Mouse (Mus musculus): ENCODE measurements around the gene Tex30. TPM values are rescaled to one million over a fixed set of nuclear protein-coding genes. Genes with fewer than 3 reads are reported as not detected.
A peak's percentile ranks its signal among the peaks of the same experiment; 100 is the strongest.
"Not testable (repeated sequence)": the region's sequence is repeated elsewhere in the genome, so short reads cannot be mapped to it uniquely, and the experiment has no call there.

Gene Tex30
- 10 to 100 TPM in 2 of 4 experiments, 1 to 10 TPM in 2; 7.1 to 10.5 (median 10.1) TPM for total RNA-seq (2022)

GRCm38 (mm10) chr1:44102259-44102717, at the start of gene Tex30:
Tex30 (minus strand) TSS chr1:44102441.
- peak; percentile 83 to 93 for DNase-seq (ENCODE audit: low spot score in 2 of 2)

- DNase-seq (ENCODE audit: low spot score in 2 of 2) = no peak
Observed at GRCm38 (mm10) chr1:44148706-44149105, 46.5 kb upstream of the Tex30 start.

- peak; percentile 70 to 81 for DNase-seq (ENCODE audit: low spot score in 2 of 2)
Observed at GRCm38 (mm10) chr1:44147563-44148381, 45.5 kb upstream of the Tex30 start, which contains the start of gene Ercc5. Ercc5 (plus strand) TSS chr1:44147744.

GRCm38 (mm10) chr1:44142747-44143146, 40.5 kb upstream of the Tex30 start:
- DNase-seq (ENCODE audit: low spot score in 2 of 2) = no peak

GRCm38 (mm10) chr1:44140232-44140631, 38.0 kb upstream of the Tex30 start:
- no peak for DNase-seq (ENCODE audit: low spot score in 2 of 2)

GRCm38 (mm10) chr1:44129929-44130581, 27.8 kb upstream of the Tex30 start:
- DNase-seq (ENCODE audit: low spot score in 2 of 2) = no peak

- DNase-seq (ENCODE audit: low spot score in 2 of 2) = no peak
Observed at GRCm38 (mm10) chr1:44125590-44125989, 23.3 kb upstream of the Tex30 start.

GRCm38 (mm10) chr1:44122256-44122655, 20.0 kb upstream of the Tex30 start:
- no peak for DNase-seq (ENCODE audit: low spot score in 2 of 2)

- no peak for DNase-seq (ENCODE audit: low spot score in 2 of 2)
Observed at GRCm38 (mm10) chr1:44120074-44120406, 17.8 kb upstream of the Tex30 start.

- DNase-seq (ENCODE audit: low spot score in 2 of 2) = peak; percentile 75 to 76
Observed at GRCm38 (mm10) chr1:44119201-44120073, 17.2 kb upstream of the Tex30 start.

GRCm38 (mm10) chr1:44118239-44119054, 16.2 kb upstream of the Tex30 start, which contains the start of the genes Kdelc1 and Bivm:
Kdelc1 (minus strand) TSS chr1:44118808.
Bivm (plus strand) TSS chr1:44118957.
- DNase-seq (ENCODE audit: low spot score in 2 of 2) = peak; percentile 68 to 95

- no peak for DNase-seq (ENCODE audit: low spot score in 2 of 2)
Observed at GRCm38 (mm10) chr1:44117571-44117970, 15.3 kb upstream of the Tex30 start.

- no peak for DNase-seq (ENCODE audit: low spot score in 2 of 2)
Observed at GRCm38 (mm10) chr1:44102939-44103338, 698 bp upstream of the Tex30 start.

- peak in 1 of 2 experiments; percentile 17 for DNase-seq (ENCODE audit: low spot score in 2 of 2)
Observed at GRCm38 (mm10) chr1:44101448-44102225, 604 bp downstream of the Tex30 start.

GRCm38 (mm10) chr1:44064625-44065024, 37.6 kb downstream of the Tex30 start:
- DNase-seq (ENCODE audit: low spot score in 2 of 2) = peak; percentile 25 to 27

- no peak for DNase-seq (ENCODE audit: low spot score in 2 of 2)
Observed at GRCm38 (mm10) chr1:44063439-44063838, 38.8 kb downstream of the Tex30 start.

- no peak for DNase-seq (ENCODE audit: low spot score in 2 of 2)
Observed at GRCm38 (mm10) chr1:44061836-44062235, 40.4 kb downstream of the Tex30 start, which contains the start of gene Gm8251. Gm8251 (minus strand) TSS chr1:44061936.

- no peak for DNase-seq (ENCODE audit: low spot score in 2 of 2)
Observed at GRCm38 (mm10) chr1:44057805-44058204, 44.4 kb downstream of the Tex30 start.

- DNase-seq (ENCODE audit: low spot score in 2 of 2) = no peak
Observed at GRCm38 (mm10) chr1:44046556-44046955, 55.7 kb downstream of the Tex30 start.

GRCm38 (mm10) chr1:44045689-44046088, 56.6 kb downstream of the Tex30 start:
- not testable (repeated sequence) for DNase-seq (ENCODE audit: low spot score in 2 of 2)
